ENCODE assay signal across 10 mouse cellular contexts in the genomic region with DNA sequence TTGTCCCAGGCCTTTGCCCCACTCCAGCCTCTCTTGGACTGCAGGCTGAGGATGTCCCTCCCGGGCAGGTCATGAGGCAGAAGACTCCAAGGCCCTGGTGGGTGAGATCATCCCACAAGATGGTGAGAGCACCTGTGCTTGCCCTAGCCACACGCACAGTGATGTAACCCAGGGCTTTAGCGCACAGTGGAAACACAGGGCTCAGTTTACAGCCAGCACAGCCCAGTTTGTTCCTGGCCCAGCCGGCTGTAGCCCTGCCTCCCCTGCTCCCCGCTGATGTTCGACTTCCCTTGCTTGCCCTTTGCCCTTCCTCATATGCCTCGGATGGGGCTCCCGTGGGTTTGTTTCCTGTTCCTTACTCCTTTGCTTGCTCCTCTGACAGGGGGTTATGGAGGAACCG. TPM values are rescaled to one million over a fixed set of nuclear protein-coding genes. Genes with fewer than 3 reads are reported as not detected.
DNase-seq lines count a peak whose midpoint lies in the region; ATAC-seq lines count a peak whose summit lies in the region.
"Had no signal": no experiment of that assay in that cellular context is flagged by ENCODE, and none has a peak within 500 bp of the region (broad histone marks: within the 10 kb centered on the region; RNA-seq: fewer than 3 reads in every experiment).

No protein-coding gene starts in this region.

- no peak overlapping the region for H3K4me2 ChIP-seq in hindbrain, embryonic 11.5 days (replicated peaks; ENCODE audit: low read depth, low read length)
- no peak overlapping the region for H3K4me2 ChIP-seq in hindbrain, embryonic 16.5 days (ENCODE audit: low read length)
- H3K4me2 ChIP-seq in intestine, embryonic 14.5 days (ENCODE audit: low read length) = no peak overlapping the region
- H3K4me2 ChIP-seq: forebrain, embryonic 15.5 days had no signal

- H3K27ac ChIP-seq in hindbrain, embryonic 11.5 days (ENCODE audit: low read depth, low read length) = no peak overlapping the region
- no peak overlapping the region for H3K27ac ChIP-seq in hindbrain, embryonic 16.5 days (ENCODE audit: low read depth, low read length)
- peak overlapping the region; percentile 60 for H3K27ac ChIP-seq in intestine, embryonic 14.5 days (ENCODE audit: low read depth)
- no peak overlapping the region for H3K27ac ChIP-seq in forebrain, embryonic 10.5 days
- H3K27ac ChIP-seq: forebrain, embryonic 15.5 days; macrophage had no signal

- H3K4me3 ChIP-seq in hindbrain, embryonic 11.5 days (ENCODE audit: low read depth, low read length) = no peak overlapping the region
- H3K4me3 ChIP-seq in hindbrain, embryonic 16.5 days (ENCODE audit: low read length) = no peak overlapping the region
- H3K4me3 ChIP-seq in intestine, embryonic 14.5 days (ENCODE audit: low read depth, low read length) = no peak overlapping the region
- H3K4me3 ChIP-seq in forebrain, embryonic 10.5 days = no peak overlapping the region
- H3K4me3 ChIP-seq: forebrain, embryonic 15.5 days had no signal

- H3K9me3 ChIP-seq in hindbrain, embryonic 11.5 days (ENCODE audit: control insufficient read depth, low read length) = no peaks in the 10 kb centered on the region
- no peaks in the 10 kb centered on the region for H3K9me3 ChIP-seq in hindbrain, embryonic 16.5 days (ENCODE audit: control insufficient read depth, low read length)
- no peaks in the 10 kb centered on the region for H3K9me3 ChIP-seq in intestine, embryonic 14.5 days (ENCODE audit: control insufficient read depth, low read length)
- H3K9me3 ChIP-seq in forebrain, embryonic 10.5 days = no peaks in the 10 kb centered on the region
- H3K9me3 ChIP-seq: forebrain, embryonic 15.5 days had no signal

- WGBS in hindbrain, embryonic 11.5 days = 53% methylated on average over 9 of the region's 9 CpGs
- WGBS in hindbrain, embryonic 16.5 days = 67% methylated on average over 9 of the region's 9 CpGs
- WGBS in intestine, embryonic 14.5 days = 29% methylated on average over 9 of the region's 9 CpGs
- 65% methylated on average over 9 of the region's 9 CpGs for WGBS in forebrain, embryonic 10.5 days

- DNase-seq in hindbrain, embryonic 11.5 days (ENCODE audit: low spot score) = peak; percentile 19
- DNase-seq in R1 (ENCODE audit: low read depth, low spot score) = peak; percentile 55
- DNase-seq in intestine, embryonic 14.5 days (ENCODE audit: low spot score) = no peak
- DNase-seq in skeletal muscle tissue, adult 2 months (ENCODE audit: low read depth, low spot score) = peak; percentile 94
- DNase-seq in forebrain, embryonic 10.5 days (ENCODE audit: extremely low spot score, low spot score) = no peak
- no peak for DNase-seq in left cerebral cortex, adult 9 months (ENCODE audit: low spot score in 2 of 2)

- H3K27me3 ChIP-seq in hindbrain, embryonic 11.5 days (ENCODE audit: control insufficient read depth, insufficient read depth, low read length) = no peaks in the 10 kb centered on the region
- H3K27me3 ChIP-seq in hindbrain, embryonic 16.5 days (replicated peaks; ENCODE audit: control insufficient read depth, insufficient read depth, low read length) = no peaks in the 10 kb centered on the region
- H3K27me3 ChIP-seq in intestine, embryonic 14.5 days (replicated peaks; ENCODE audit: control insufficient read depth, insufficient read depth, low read length) = no peaks in the 10 kb centered on the region
- no peaks in the 10 kb centered on the region for H3K27me3 ChIP-seq in forebrain, embryonic 10.5 days (ENCODE audit: poor library complexity, severe bottlenecking)
- H3K27me3 ChIP-seq: forebrain, embryonic 15.5 days had no signal

- no peak for ATAC-seq in hindbrain, embryonic 11.5 days (ENCODE audit: low FRiP score)
- no peak for ATAC-seq in hindbrain, embryonic 16.5 days
- peak; percentile 47 for ATAC-seq in intestine, embryonic 14.5 days (replicated peaks; ENCODE audit: low FRiP score, low TSS enrichment, low read depth)
- no peak for ATAC-seq in frontal cortex, adult (ENCODE audit: low TSS enrichment)
- ATAC-seq: forebrain, embryonic 15.5 days had no signal

- no peak overlapping the region for H3K9ac ChIP-seq in hindbrain, embryonic 11.5 days (ENCODE audit: low read depth, low read length)
- no peak overlapping the region for H3K9ac ChIP-seq in hindbrain, embryonic 16.5 days (ENCODE audit: low read depth, low read length)
- H3K9ac ChIP-seq in intestine, embryonic 14.5 days (ENCODE audit: low read length) = no peak overlapping the region
- H3K9ac ChIP-seq: forebrain, embryonic 15.5 days had no signal

- no peaks in the 10 kb centered on the region for H3K36me3 ChIP-seq in hindbrain, embryonic 11.5 days (ENCODE audit: control insufficient read depth, insufficient read depth, low read length)
- H3K36me3 ChIP-seq in hindbrain, embryonic 16.5 days (ENCODE audit: control insufficient read depth, insufficient read depth, low read length) = no peaks in the 10 kb centered on the region
- no peaks in the 10 kb centered on the region for H3K36me3 ChIP-seq in intestine, embryonic 14.5 days (ENCODE audit: control insufficient read depth, insufficient read depth, low read length)
- H3K36me3 ChIP-seq in forebrain, embryonic 10.5 days (replicated peaks) = no peaks in the 10 kb centered on the region
- H3K36me3 ChIP-seq: forebrain, embryonic 15.5 days had no signal

- no peaks in the 10 kb centered on the region for H3K4me1 ChIP-seq in hindbrain, embryonic 11.5 days (replicated peaks; ENCODE audit: control insufficient read depth, insufficient read depth, low read length)
- H3K4me1 ChIP-seq in hindbrain, embryonic 16.5 days (ENCODE audit: control insufficient read depth, insufficient read depth, low read depth, low read length) = no peaks in the 10 kb centered on the region
- peaks cover 27% of the 10 kb centered on the region for H3K4me1 ChIP-seq in intestine, embryonic 14.5 days (replicated peaks; ENCODE audit: control insufficient read depth, insufficient read depth, low read length)
- H3K4me1 ChIP-seq in forebrain, embryonic 10.5 days = peaks cover 19% of the 10 kb centered on the region
- H3K4me1 ChIP-seq: forebrain, embryonic 15.5 days had no signal

RNA-seq across cellular contexts. Expression of a gene that starts 17.1 kb away (rescaled TPM):
- polyA plus RNA-seq in hindbrain, embryonic 11.5 days (2014; fragmentation: Nextera tagmentation; extraction: Ambion mirVana) = 0.13 and 0.14 TPM in 2 replicates
- 0.10 and 0.27 TPM in 2 replicates for polyA plus RNA-seq in hindbrain, embryonic 16.5 days (2015; fragmentation: Nextera tagmentation; extraction: Ambion mirVana)
- polyA plus RNA-seq in intestine, embryonic 14.5 days (2014; fragmentation: Nextera tagmentation; extraction: Ambion mirVana) = 1.2 and 1.4 TPM in 2 replicates
- polyA plus RNA-seq in forebrain, embryonic 10.5 days (2016; fragmentation: Nextera tagmentation; extraction: Ambion mirVana) = 0.02 and 0.11 TPM in 2 replicates

RNA-seq across cellular contexts. Expression of a gene that starts 40.1 kb away (rescaled TPM):
- polyA plus RNA-seq in hindbrain, embryonic 11.5 days (2014; fragmentation: Nextera tagmentation; extraction: Ambion mirVana) = 0.06 TPM in 1 of 2 replicates, not detected in the other
- 0.05 TPM in 1 of 2 replicates, not detected in the other for polyA plus RNA-seq in hindbrain, embryonic 16.5 days (2015; fragmentation: Nextera tagmentation; extraction: Ambion mirVana)
- 0.48 and 1.1 TPM in 2 replicates for polyA plus RNA-seq in intestine, embryonic 14.5 days (2014; fragmentation: Nextera tagmentation; extraction: Ambion mirVana)
- polyA plus RNA-seq in forebrain, embryonic 10.5 days (2016; fragmentation: Nextera tagmentation; extraction: Ambion mirVana) = 0.10 TPM in 1 of 2 replicates, not detected in the other
- polyA plus RNA-seq: forebrain, embryonic 15.5 days; macrophage had no signal

Comparison
In these comparisons a context has a peak if more than half of its experiments do, and no peak if none do; other contexts are left out.
1. DNase-seq: peak in hindbrain, embryonic 11.5 days (single experiment), R1 (single experiment) and skeletal muscle tissue, adult 2 months (single experiment); none in intestine, embryonic 14.5 days (single experiment), forebrain, embryonic 10.5 days (single experiment) and left cerebral cortex, adult 9 months (0 of 2).